Mouse (Mus musculus): ENCODE results near the gene Tmem216.

The Tmem216 gene

DNA sequence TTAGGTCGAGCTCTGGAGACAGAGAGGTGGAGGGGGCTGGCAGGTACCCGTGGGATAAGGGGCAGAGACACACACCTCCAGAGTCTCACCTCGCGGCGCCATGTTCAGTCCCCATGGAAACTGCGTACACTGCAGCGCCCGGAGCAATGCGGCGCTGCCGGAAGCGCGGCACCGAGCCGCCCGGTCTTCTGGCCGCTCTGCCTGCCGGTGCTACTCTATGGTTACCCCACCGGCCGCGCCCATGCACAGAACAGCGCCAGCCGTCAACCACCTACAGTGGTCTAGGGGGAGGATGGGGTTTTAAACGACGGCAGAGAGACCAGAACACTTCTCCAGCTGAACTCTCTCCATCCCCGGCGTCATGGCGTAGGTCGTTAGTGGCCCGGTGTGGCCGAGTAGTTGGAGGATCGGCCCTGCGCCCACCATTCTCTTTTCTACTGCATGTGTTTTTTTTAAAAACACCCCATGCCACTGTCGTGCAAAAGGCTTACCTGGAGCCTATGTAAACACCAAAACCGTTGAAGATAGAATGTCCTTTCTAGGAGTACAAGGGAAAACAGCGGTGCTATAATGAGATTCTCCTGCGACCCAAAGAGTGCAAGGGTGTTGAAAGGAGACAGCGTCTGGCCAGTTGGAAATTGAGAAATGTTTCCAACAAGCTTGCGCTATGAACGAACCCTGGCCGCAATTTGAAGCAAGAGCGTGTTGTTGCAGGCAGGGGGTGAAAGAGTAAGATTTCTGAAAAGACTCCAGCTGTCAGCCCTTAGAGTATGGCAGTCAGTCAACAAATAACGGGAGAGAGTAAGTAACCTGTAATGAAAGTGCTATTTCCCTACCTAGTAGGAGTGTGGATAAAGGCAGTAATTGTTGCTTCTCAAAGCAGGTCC, at the start of gene Tmem216:
TSS of gene Tmem216 (minus strand) at position 615 of the 887 bp plus-strand sequence.
- DNase-seq, result peak; percentile 81 to 87

DNA sequence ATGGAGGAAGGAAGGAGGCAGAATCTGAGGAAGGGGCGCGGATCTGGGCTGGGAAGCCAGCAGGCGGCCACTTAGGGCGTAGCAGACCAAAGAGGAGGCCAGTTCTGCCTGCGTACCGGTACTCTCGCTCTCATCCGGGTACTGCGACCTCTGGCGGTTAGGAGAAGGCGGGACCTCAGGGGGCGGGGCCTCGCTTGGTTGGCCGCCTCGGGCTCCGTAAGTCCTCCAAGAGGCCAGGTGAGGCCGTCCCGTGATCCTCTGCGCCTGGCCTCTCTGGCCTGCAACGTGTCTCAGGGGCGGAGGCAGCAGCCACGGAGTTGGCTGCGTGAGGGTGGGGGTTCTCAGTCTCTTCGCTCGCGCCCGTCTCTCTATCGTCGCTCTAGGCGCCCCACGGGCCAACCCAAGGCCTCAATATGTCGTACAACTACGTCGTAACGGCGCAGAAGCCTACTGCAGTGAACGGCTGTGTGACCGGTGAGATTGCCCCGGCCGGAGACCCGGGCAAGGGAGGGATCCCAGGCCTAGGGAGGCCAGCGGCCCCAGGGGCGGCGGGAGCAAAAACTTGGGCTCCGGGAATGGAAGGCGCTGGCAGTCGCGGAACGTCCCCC, 49.4 kb upstream of the Tmem216 start, which contains the start of the genes Ddb1 and Tkfc:
TSS of gene Ddb1 (plus strand) at position 35 of the 608 bp plus-strand sequence.
TSS of gene Tkfc (minus strand) at position 362 of the 608 bp plus-strand sequence.
- peak; percentile 100 for DNase-seq

GRCm38 (mm10) chr19:10604534-10604933, 48.5 kb upstream of the Tmem216 start:
- DNase-seq, result peak in 1 of 2 experiments; percentile 6

- peak in 1 of 2 experiments; percentile 6 for DNase-seq
Observed at GRCm38 (mm10) chr19:10603660-10604523, 47.9 kb upstream of the Tmem216 start.

- DNase-seq, result peak; percentile 90 to 93
Observed at GRCm38 (mm10) chr19:10602787-10603186, 46.7 kb upstream of the Tmem216 start.

DNA sequence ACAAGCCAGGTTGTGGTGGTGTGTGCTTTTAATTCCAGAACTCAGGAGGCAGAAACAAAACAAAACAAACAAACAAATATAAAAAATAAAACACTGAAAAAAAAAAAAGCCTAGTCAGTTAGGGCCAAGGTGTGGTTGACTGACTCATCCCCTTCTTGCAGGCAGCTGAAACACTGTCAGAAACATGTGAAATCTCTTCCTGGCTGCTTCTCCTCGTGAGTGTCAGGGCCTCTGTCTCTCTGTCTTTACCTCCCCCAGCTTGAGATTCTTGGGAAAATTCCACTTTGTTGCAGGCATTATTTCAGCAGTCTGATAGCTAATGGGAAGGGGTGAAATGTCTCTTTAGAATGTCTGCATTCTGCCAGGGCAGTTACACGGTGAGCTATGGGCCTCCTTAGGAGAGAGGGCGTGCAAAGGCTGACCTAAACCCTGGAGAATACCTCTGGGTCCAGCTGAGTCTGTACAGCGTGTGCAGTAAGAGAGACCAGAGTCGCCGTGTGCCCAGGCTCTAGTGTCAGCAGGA, 46.3 kb upstream of the Tmem216 start:
- no peak for DNase-seq

DNA sequence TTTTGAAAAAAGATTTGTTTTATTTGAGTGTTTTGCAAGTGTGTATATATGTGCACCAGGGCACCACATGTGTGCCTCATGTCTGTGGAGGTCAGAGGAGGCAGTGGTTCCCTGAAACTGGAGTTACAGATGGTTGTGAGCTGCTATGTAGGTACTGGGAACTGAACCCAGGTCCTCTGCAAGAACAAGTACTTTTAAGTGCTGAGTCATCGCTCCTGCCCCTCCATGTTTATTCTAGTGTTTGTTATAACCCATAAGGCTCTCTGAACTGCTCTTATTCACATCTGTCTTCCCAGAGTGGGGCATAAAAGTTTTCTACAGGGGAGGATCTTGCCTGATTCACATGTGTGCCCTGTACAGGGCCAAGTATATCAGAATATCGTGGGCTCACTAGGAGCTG, 43.6 kb upstream of the Tmem216 start:
- no peak for DNase-seq

GRCm38 (mm10) chr19:10598188-10598587, 42.1 kb upstream of the Tmem216 start:
- no peak for DNase-seq

DNA sequence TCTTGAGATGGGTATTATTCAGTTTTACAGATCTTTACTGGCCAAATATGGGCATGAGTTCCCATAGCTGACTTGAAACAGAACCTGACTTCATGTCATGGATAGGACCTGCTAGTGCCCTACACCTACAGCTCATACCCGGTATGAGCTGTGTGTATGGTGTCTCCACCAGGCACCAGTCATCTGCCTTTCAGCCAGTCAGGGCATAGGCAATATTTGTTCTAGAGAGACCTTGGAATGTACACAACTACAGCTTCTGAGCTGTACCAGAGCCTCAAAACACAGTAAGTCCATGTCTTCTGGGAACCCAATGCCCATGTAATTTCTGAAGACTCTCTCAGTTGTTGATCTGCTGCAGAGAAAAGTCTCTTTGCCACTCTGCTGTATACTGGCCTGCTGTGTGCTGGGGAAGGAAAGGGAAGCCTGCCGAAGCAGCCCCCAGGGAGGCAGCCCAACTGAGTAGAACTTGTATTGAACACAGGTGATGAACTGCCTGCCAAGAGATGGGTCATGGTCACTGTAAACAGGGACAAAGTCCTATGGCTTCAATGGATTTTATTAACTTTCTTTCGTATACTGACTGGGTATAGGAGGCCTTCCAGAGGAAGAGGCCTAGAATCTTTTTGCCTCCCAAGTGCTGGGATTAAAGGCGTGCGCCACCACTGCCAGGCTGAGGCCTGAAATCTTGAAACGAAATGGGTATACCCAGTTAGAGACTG, 35.8 kb upstream of the Tmem216 start:
- DNase-seq, result no peak

GRCm38 (mm10) chr19:10590301-10590700, 34.3 kb upstream of the Tmem216 start:
- no peak for DNase-seq

DNA sequence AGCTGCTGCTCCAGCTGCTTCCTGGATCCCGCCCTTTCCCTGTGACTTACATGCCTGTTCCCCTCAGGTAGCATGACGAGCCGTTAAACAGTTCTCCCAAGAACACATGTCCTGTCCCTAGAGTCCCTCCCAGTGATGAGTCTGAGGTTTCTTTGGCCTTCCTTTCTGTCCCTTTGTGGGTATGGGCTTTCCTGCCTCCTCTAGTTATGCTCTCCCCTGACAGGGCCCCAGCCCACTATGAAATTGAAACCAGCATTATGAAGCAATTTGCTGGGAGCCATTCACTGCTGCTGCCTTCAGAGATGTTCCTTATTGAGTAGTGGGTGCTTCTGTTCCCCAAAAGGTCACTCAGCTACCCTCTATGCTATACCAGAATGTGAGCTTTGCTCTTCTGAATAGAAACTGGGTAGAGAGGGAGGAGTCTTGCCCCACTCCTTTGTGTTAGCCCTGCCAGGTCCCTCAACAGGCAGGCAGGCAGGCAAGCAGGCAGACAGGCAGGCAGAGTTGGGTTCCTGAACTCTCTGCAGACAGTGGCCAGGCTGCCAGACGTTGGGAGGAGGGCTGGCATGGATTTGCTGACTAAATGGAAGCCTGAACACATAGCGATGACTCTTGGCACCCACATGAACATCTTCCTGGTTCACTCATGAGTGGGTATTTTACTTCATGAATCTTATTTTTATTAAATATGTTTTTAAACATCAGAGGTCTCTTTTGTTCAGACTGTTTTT, 33.3 kb upstream of the Tmem216 start:
- no peak for DNase-seq

DNA sequence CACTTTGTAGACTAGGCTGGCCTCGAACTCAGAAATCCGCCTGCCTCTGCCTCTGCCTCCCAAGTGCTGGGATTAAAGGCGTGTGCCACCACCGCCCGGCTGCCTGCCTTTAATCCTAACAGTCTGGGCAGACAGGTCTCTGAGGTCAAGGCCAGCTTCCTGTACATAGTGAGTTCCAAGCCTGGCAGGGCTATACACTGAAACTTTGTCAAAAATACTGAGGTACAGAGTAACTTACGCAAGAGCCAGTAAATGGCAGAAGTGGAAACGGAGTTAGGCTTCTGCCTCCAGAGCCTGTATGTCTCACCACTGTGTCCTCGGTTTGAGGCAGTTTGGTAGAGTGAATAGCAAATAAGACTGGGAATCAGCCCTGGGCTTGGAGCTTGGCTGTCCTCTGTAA, 31.2 kb upstream of the Tmem216 start:
- no peak for DNase-seq

GRCm38 (mm10) chr19:10585112-10585511, 29.1 kb upstream of the Tmem216 start:
- no peak for DNase-seq

- DNase-seq, result no peak
Observed at GRCm38 (mm10) chr19:10583550-10584146, 27.6 kb upstream of the Tmem216 start.

DNA sequence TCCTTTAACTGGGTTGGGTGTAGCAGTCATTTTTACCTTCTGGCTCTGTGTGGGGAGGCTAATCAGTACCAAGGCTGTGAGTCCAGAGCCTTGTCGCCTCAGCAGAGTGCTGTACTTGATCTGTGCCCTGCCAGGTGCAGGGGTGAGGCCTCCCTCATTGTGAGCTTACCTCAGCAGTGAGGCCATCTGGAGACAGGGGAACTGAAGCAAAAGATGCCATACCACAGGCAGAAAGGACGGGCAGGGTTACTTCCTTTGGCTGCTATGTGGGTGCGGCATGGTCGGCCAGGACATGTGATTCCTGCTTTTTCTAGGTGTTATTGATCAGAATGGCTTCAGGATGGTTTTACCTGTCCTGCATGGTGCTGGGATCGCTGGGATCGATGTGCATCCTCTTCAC, 25.9 kb upstream of the Tmem216 start:
- DNase-seq, result no peak

DNA sequence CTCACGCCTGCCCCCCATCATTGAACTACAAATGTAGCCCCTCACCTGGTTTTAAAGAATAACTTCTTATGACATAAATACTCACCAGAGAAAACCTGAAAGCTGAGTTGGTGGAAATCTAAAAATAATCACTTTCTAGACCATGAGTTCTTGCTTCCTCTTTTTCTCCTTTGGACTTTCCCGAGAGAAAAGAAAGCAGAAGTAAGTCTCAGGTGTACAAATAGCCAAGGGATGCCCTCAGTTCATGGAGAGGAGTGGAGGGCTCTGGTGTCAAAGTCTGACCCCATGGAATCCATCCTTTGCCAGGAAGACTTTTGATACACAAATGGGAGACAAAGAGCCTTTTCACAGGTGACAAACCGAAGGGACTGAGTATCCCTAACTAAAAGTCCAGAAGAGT, 24.7 kb upstream of the Tmem216 start:
- no peak for DNase-seq

DNA sequence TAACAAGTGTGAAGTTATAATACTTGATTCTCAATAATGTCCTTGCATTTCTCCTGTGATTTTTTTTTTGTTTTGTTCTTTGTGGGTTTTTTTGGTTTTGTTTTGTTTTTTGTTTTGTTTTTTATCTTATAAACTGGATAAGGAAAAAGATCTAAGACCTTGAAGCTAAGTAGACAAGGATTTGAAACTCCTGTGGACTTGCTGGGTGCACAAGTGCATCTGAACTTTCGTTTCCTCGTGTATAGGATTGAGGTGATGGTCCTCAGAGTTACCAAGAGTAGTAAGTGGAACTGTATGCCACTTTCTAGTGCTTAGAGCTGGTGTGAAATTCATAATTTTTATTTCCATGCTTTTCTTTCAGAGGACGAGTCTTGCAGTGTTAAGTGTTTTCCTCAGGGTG, 24.1 kb upstream of the Tmem216 start:
- no peak for DNase-seq

GRCm38 (mm10) chr19:10576690-10577561, 20.9 kb upstream of the Tmem216 start, which contains the start of the genes Cyb561a3 and Tmem138:
Gene Cyb561a3, plus strand, starts transcription at chr19:10577172.
Gene Tmem138, minus strand, starts transcription at chr19:10577362.
- peak; percentile 91 to 93 for DNase-seq

DNA sequence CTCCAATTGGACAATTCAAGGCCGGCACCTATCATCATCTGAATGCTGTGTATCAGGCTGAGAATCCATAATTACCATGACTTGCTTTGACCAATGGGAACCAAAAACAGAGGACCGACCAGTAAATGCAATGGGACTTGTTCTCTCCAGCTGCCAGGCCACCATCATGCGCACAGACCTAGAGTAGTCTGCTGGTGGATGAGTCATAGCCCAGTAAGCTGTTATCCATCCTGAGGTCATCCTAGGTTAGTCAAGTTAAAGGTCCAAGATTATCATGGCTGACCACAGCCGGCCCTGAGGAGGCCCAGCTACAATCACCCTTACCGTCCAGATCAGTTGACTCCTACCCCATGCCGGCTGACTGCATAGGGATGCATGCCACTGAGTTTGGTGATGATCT, 13.6 kb upstream of the Tmem216 start:
- DNase-seq, result no peak

DNA sequence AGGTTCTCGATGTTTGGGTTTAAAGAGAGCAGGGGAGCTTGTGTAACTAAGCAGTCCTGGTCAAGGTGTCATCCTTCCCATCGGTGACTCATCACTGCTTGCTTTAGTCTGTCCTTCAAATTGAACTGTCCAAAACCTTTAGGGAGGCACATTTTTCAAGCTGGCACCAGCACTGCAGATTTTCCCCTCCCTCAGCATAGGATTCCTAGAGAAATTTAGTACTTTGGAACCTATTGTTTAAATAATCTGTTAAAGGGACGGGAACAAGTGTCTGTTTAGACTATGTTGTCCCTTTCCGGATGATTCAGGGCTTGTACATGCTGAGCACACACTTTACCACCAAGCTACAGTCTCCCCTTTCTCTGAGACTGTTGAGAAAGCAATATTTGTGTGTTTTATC, 9.2 kb upstream of the Tmem216 start:
- DNase-seq, result no peak
